Mouse (Mus musculus) layer of hippocampus, adult 8-10 months (tissue): ENCODE measurements at regions not wholly inside any gene's neighbourhood (a gene's known extent, or its start where the extent isn't known, plus 50 kb on each side); places are given as distances from the start of the nearest gene placed in this dataset.
"Not testable (repeated sequence)": the region's sequence is repeated elsewhere in the genome, so short reads cannot be mapped to it uniquely, and the experiment has no call there.

Source experiments
- DNase-seq, 2 experiments: peaks; one replicate each; pipeline ENCODE4 v3.0.0; 2022; ENCODE audit warnings: low spot score in 2 of 2

- no peak for DNase-seq
Measured at GRCm38 (mm10) chr4:110038696-110039095, 60.8 kb downstream of the Dmrta2 start.

GRCm38 (mm10) chr4:110044851-110045618 lies 67.2 kb downstream of the Dmrta2 start:
- no peak for DNase-seq

- no peak for DNase-seq
Measured at GRCm38 (mm10) chr4:110045651-110046269, 67.9 kb downstream of the Dmrta2 start.

- no peak for DNase-seq
Measured at GRCm38 (mm10) chr4:110046270-110046651, 68.4 kb downstream of the Dmrta2 start.

GRCm38 (mm10) chr4:110050393-110051280 lies 72.8 kb downstream of the Dmrta2 start:
- peak; percentile 63 to 86 for DNase-seq

- DNase-seq = no peak
Measured at GRCm38 (mm10) chr4:110051281-110051665, 73.4 kb downstream of the Dmrta2 start.

GRCm38 (mm10) chr4:110051872-110052271 lies 74.0 kb downstream of the Dmrta2 start:
- no peak for DNase-seq

GRCm38 (mm10) chr4:110052998-110053397 lies 75.1 kb downstream of the Dmrta2 start:
- no peak for DNase-seq

GRCm38 (mm10) chr4:110073836-110074235 lies 96.0 kb downstream of the Dmrta2 start:
- DNase-seq = no peak

GRCm38 (mm10) chr4:110083371-110083770 lies 105.5 kb downstream of the Dmrta2 start:
- peak; percentile 14 to 23 for DNase-seq

- no peak for DNase-seq
Measured at GRCm38 (mm10) chr4:110087570-110088247, 109.9 kb downstream of the Dmrta2 start.

GRCm38 (mm10) chr4:110093040-110093820 lies 115.4 kb downstream of the Dmrta2 start:
- DNase-seq = no peak

GRCm38 (mm10) chr4:110094541-110094940 lies 116.7 kb downstream of the Dmrta2 start:
- no peak for DNase-seq

- DNase-seq = no peak
Measured at GRCm38 (mm10) chr4:110095760-110096593, 118.1 kb downstream of the Dmrta2 start.

- DNase-seq = not testable (repeated sequence)
Measured at GRCm38 (mm10) chr4:110104119-110104518, 126.3 kb downstream of the Dmrta2 start.

GRCm38 (mm10) chr4:110106620-110107243 lies 128.9 kb downstream of the Dmrta2 start:
- no peak for DNase-seq

- DNase-seq = no peak
Measured at GRCm38 (mm10) chr4:110119438-110119837, 141.6 kb downstream of the Dmrta2 start.

GRCm38 (mm10) chr4:110119874-110120273 lies 142.0 kb downstream of the Dmrta2 start:
- no peak for DNase-seq

- DNase-seq = no peak
Measured at GRCm38 (mm10) chr4:110120761-110121160, 142.9 kb downstream of the Dmrta2 start.
